Mouse (Mus musculus): ENCODE data around the gene Lrp10. TPM values are rescaled to one million over a fixed set of nuclear protein-coding genes. Genes with fewer than 3 reads are reported as not detected.
A peak's percentile ranks its signal among the peaks of the same experiment; 100 is the strongest.

Gene Lrp10
- polyA plus RNA-seq, 1 experiment = 48.6 TPM

DNA sequence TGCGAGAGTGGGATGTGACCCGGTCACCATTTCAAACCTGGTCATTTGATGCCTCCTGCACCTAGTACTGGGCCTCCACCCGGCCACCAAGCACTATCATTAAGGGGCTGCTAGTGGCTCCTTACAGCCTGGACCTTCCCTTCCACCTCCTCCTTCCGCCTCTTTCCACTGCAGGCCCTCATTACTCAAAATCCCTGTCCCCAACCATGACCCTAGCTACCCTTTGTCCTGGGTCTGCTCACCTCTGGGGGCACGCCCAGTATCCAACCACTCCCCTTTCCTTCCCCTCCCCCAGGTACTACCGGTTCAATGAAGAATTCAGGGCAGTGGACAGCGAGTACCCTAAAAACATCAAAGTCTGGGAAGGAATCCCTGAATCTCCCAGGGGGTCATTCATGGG, 24.3 kb upstream of the Lrp10 start:
- TF ChIP-seq POLR2A (IDR thresholded peaks at IDR 0.05; ENCODE audit: borderline replicate concordance, insufficient read depth, low read length) (no peak), CTCF (IDR thresholded peaks at IDR 0.05; ENCODE audit: borderline replicate concordance, insufficient read depth, low read depth, low read length) (no peak)
- H3K27ac ChIP-seq (ENCODE audit: insufficient read depth, low read length) = no peak overlapping the region
- 65% methylated on average over 7 of the region's 7 CpGs for WGBS

DNA sequence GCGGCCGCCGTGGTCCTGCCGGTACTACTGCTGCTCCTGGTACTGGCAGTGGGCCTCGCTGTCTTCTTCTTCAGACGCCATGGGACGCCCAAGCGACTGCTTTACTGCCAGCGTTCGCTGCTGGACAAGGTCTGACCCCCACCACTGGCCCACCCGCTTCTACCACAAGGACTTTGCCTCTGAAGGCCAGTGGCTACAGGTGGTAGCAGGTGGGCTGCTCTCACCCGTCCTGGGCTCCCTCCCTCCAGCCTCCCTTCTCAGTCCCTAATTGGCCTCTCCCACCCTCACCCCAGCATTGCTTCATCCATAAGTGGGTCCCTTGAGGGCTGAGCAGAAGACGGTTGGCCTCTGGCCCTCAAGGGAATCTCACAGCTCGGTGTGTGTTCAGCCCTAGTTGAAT, 23.4 kb upstream of the Lrp10 start:
- TF ChIP-seq CTCF (IDR thresholded peaks at IDR 0.05; ENCODE audit: borderline replicate concordance, insufficient read depth, low read depth, low read length) (no peak), POLR2A (IDR thresholded peaks at IDR 0.05; ENCODE audit: borderline replicate concordance, insufficient read depth, low read length) (no peak)
- no peaks in the 10 kb centered on the region for H3K4me1 ChIP-seq (ENCODE audit: control insufficient read depth, insufficient read depth, low read length)
- H3K4me3 ChIP-seq (replicated peaks; ENCODE audit: insufficient read depth, low read depth, low read length) = no peak overlapping the region
- DNase-seq = no peak
- no peak overlapping the region for H3K27ac ChIP-seq (ENCODE audit: insufficient read depth, low read length)
- WGBS = 87% methylated on average over 14 of the region's 14 CpGs
- no peaks in the 10 kb centered on the region for H3K27me3 ChIP-seq (ENCODE audit: control insufficient read depth, insufficient read depth, low read length)

More for the DNA sequence above, 24.3 kb upstream of the Lrp10 start:
- no peak overlapping the region for H3K4me3 ChIP-seq (replicated peaks; ENCODE audit: insufficient read depth, low read depth, low read length)
- H3K27me3 ChIP-seq (ENCODE audit: control insufficient read depth, insufficient read depth, low read length) = no peaks in the 10 kb centered on the region
- H3K4me1 ChIP-seq (ENCODE audit: control insufficient read depth, insufficient read depth, low read length) = no peaks in the 10 kb centered on the region
- DNase-seq = no peak

DNA sequence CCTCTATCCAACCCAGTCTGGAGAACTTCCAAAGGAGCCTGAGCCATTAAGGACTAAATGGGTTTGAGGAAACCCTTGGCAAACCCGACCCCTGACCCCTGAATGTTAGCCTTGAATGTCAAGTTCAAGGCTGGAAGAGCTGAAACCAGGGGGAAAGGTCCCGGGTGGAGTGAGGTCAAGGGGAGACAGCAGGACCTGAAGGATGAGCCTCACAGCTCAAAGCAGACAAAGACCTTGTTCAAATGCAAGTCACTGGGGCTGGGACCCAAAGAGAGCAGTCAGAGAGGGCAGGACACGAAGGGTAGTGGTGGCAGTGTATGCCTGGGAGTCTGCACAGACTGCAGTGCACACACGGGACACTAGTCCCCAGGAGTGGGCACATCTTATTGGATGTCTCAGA, 22.6 kb upstream of the Lrp10 start:
- TF ChIP-seq CTCF (IDR thresholded peaks at IDR 0.05; ENCODE audit: borderline replicate concordance, insufficient read depth, low read depth, low read length) = no peak
- TF ChIP-seq POLR2A (IDR thresholded peaks at IDR 0.05; ENCODE audit: borderline replicate concordance, insufficient read depth, low read length) = no peak

DNA sequence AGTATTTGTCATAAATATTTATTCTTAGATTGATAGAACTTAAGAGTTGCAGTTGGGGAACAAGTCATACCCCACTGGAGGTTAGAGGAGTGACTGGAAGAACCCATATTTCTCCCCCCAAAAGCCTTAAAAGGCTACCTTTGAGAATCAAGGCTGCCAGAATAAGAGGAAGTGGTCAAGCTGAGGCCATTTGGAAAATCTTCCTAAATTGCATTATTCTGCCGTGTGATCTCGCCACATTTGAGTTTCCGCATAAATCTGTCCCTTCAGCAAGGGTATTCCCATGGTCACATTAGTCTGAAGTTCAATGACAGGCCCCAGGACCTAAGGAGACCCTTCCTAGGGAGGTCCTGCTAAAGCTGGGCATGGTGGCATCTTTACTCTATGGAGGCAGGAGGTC, 21.4 kb upstream of the Lrp10 start:
- Histone ChIP-seq H3K4me3 (replicated peaks; ENCODE audit: insufficient read depth, low read depth, low read length) (no peak overlapping the region), H3K27ac (ENCODE audit: insufficient read depth, low read length) (no peak overlapping the region), H3K4me1 (ENCODE audit: control insufficient read depth, insufficient read depth, low read length) (no peaks in the 10 kb centered on the region), H3K27me3 (ENCODE audit: control insufficient read depth, insufficient read depth, low read length) (no peaks in the 10 kb centered on the region)
- WGBS = 90% methylated on average over 3 of the region's 3 CpGs
- no peak for DNase-seq
- no peak for TF ChIP-seq POLR2A (IDR thresholded peaks at IDR 0.05; ENCODE audit: borderline replicate concordance, insufficient read depth, low read length)
- TF ChIP-seq CTCF (IDR thresholded peaks at IDR 0.05; ENCODE audit: borderline replicate concordance, insufficient read depth, low read depth, low read length) = no peak

More for the DNA sequence above, 22.6 kb upstream of the Lrp10 start:
- no peak for DNase-seq
- no peaks in the 10 kb centered on the region for H3K4me1 ChIP-seq (ENCODE audit: control insufficient read depth, insufficient read depth, low read length)
- no peak overlapping the region for H3K27ac ChIP-seq (ENCODE audit: insufficient read depth, low read length)
- WGBS = 69% methylated on average over 4 of the region's 4 CpGs
- H3K27me3 ChIP-seq (ENCODE audit: control insufficient read depth, insufficient read depth, low read length) = no peaks in the 10 kb centered on the region
- no peak overlapping the region for H3K4me3 ChIP-seq (replicated peaks; ENCODE audit: insufficient read depth, low read depth, low read length)

DNA sequence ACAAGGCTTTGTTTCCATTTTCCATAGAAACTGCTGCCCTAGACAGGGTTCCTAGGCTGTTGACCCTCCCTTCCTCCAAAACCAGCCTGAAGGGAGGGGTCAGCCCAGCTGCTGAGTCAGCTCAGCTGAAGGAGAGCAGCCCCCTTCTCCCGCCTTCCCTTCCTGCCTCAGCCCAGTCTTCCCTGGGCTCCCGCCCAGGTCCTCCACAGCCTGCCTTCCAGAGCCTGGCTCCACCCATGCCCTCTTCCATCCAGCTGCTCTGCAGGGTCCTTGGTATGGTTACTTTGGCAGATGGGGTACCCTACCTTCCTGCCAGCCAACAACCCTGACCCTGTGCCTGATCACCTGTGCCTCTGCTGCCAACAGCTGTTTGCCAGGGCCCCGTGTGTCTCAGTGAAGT, 20.7 kb upstream of the Lrp10 start:
- no peaks in the 10 kb centered on the region for H3K4me1 ChIP-seq (ENCODE audit: control insufficient read depth, insufficient read depth, low read length)
- no peak for DNase-seq
- TF ChIP-seq CTCF (IDR thresholded peaks at IDR 0.05; ENCODE audit: borderline replicate concordance, insufficient read depth, low read depth, low read length) (no peak), POLR2A (IDR thresholded peaks at IDR 0.05; ENCODE audit: borderline replicate concordance, insufficient read depth, low read length) (no peak)
- no peak overlapping the region for H3K4me3 ChIP-seq (replicated peaks; ENCODE audit: insufficient read depth, low read depth, low read length)
- WGBS = 34% methylated on average over 3 of the region's 3 CpGs
- H3K27ac ChIP-seq (ENCODE audit: insufficient read depth, low read length) = no peak overlapping the region
- H3K27me3 ChIP-seq (ENCODE audit: control insufficient read depth, insufficient read depth, low read length) = no peaks in the 10 kb centered on the region

DNA sequence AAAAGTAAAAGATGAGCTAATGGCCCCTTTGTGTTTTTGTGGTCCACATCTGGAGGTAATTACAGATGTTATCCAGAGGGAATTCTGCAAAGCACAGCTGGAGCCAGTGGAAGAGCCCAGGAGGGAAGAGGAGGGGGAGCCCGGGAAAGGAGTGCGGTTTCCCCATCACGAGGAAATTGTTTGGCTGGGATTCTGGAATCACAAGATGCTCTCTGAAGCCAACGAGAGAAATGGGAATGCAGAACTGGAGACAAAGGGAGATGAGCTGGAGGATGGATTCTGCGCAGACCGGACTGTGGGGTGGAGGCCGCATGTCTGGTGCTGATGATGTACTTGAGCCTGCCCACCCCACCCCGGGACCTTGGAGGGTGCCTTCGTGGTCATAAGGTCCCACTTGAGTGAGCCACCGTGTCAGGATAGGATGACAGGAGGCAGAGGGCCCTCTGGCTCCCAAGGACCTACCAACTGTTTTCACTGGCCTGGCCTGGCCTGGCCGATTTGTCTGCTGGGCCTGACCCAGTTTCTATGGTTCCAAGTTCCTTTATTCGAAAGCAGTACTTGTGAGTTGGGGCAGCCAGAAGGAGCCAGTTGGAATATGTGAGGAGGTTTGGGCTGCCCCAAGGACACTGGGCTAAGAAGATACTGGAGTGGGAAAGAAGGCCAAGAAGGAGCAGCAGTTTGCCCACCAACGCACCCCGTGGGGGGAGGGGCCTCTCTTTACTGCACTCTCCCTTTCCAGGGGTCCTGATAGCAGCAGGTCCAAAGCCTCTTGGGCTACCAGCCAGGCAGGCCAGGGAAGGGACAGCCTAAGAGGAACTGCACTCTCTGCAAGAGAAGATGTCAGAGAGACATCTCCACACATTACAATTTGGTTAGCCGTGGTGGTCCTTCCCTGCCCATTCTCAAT, 20.0 kb upstream of the Lrp10 start:
- no peak for TF ChIP-seq CTCF (IDR thresholded peaks at IDR 0.05; ENCODE audit: borderline replicate concordance, insufficient read depth, low read depth, low read length)
- Histone ChIP-seq H3K27me3 (ENCODE audit: control insufficient read depth, insufficient read depth, low read length) (no peaks in the 10 kb centered on the region), H3K4me3 (replicated peaks; ENCODE audit: insufficient read depth, low read depth, low read length) (no peak overlapping the region), H3K27ac (ENCODE audit: insufficient read depth, low read length) (no peak overlapping the region), H3K4me1 (ENCODE audit: control insufficient read depth, insufficient read depth, low read length) (no peaks in the 10 kb centered on the region)
- WGBS = 43% methylated on average over 15 of the region's 15 CpGs
- DNase-seq = peak in 1 of 2 experiments; percentile 40

DNA sequence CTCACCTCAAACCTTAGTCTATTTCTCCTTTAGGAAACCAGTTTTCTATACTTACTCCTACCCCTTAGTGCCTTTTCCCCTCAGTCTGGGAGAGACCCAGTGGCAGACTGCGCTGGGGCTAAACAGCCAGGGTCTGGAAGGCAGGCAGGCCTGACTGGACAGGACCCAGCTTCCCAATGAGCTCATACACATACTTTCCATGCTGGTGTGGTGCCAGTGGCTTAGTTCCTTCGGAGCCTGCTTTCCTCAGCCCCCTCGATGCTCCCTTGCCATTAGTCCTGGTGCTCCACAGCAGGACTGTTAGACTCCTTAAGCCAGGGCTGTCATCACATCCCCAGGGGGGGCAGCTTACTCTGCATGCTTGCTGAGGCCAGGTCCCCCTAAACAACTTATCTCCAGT, 18.5 kb upstream of the Lrp10 start:
- WGBS = 35% methylated on average over 3 of the region's 3 CpGs
- Histone ChIP-seq H3K27ac (ENCODE audit: insufficient read depth, low read length) (no peak overlapping the region), H3K4me1 (ENCODE audit: control insufficient read depth, insufficient read depth, low read length) (no peaks in the 10 kb centered on the region), H3K27me3 (ENCODE audit: control insufficient read depth, insufficient read depth, low read length) (no peaks in the 10 kb centered on the region), H3K4me3 (replicated peaks; ENCODE audit: insufficient read depth, low read depth, low read length) (no peak overlapping the region)
- no peak for DNase-seq
- TF ChIP-seq CTCF (IDR thresholded peaks at IDR 0.05; ENCODE audit: borderline replicate concordance, insufficient read depth, low read depth, low read length) (no peak), POLR2A (IDR thresholded peaks at IDR 0.05; ENCODE audit: borderline replicate concordance, insufficient read depth, low read length) (no peak)

DNA sequence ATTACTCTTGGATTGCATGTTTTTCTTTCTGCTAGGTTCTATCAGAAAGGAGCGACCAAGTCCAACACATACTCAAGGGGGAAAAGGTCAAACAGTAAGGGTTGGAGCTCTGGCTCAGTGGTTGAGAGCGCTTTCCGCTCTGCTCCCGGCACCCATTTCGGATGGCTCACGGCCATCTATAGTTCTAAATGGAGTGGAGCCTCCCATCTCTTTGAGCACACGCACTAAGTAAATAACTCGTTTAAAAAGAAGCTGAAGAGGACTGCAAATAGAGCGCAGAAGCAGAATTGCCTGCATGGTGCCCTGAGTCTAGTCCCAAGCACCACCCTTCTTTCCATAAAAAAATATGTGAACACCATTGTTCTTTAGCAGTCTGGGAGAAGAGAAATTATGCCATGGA, 10.4 kb upstream of the Lrp10 start:
- Histone ChIP-seq H3K27me3 (ENCODE audit: control insufficient read depth, insufficient read depth, low read length) (no peaks in the 10 kb centered on the region), H3K4me1 (ENCODE audit: control insufficient read depth, insufficient read depth, low read length) (no peaks in the 10 kb centered on the region), H3K27ac (ENCODE audit: insufficient read depth, low read length) (no peak overlapping the region), H3K4me3 (replicated peaks; ENCODE audit: insufficient read depth, low read depth, low read length) (no peak overlapping the region)
- DNase-seq = no peak
- no peak for TF ChIP-seq POLR2A (IDR thresholded peaks at IDR 0.05; ENCODE audit: borderline replicate concordance, insufficient read depth, low read length)
- TF ChIP-seq CTCF (IDR thresholded peaks at IDR 0.05; ENCODE audit: borderline replicate concordance, insufficient read depth, low read depth, low read length) = no peak
- 91% methylated on average over 9 of the region's 9 CpGs for WGBS
